Mouse (Mus musculus) heart, postnatal 36 days (tissue): ENCODE measurements around the gene Slc25a10. TPM values are rescaled to one million over a fixed set of nuclear protein-coding genes. Genes with fewer than 3 reads are reported as not detected.

Experiments used
- DNase-seq, 2 experiments: peaks; one replicate each; pipeline ENCODE4 v3.0.0; 2021 to 2022
- intact Hi-C: fragments of 180-260 bp; cut with DNase I; formaldehyde crosslinking; loops from one replicate; pipeline ENCODE4 v1.15.1; 2025
- total RNA-seq, 2 experiments: library from RNA; stranded (reverse); gene quantifications; 2 replicates each; pipeline ENCODE4 v1.2.3; 2021

Gene Slc25a10
- total RNA-seq, 2 experiments from 2014 or later = 13.4 to 15.0 TPM

- no peak for DNase-seq
These were observed 40.0 kb downstream of the Slc25a10 start for GRCm38 (mm10) chr11:120531646-120532045.

DNA sequence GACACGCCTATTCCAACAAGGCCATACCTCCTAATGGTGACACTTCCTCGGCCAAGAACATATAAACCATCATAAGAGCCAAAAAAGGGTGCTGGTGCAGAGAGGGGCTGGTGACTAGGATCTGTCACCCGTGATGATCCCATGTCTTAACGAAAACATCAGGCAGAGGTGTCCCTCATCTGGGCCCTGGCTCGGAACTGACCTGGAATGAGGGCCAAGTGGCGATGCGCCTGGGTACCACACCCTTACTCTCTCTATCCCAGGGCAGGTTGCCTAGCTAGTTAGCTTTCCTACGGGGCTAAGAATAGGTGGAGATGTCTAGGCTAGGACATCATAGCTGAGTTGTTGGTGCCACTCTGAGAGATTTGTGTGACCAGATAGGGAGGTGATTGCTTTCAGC is 42.5 kb downstream of the Slc25a10 start:
- intact Hi-C loops = no loop called here
- no peak for DNase-seq

More at GRCm38 (mm10) chr11:120531646-120532045, 40.0 kb downstream of the Slc25a10 start:
- intact Hi-C loops = no loop called here

GRCm38 (mm10) chr11:120535145-120535544 is 43.5 kb downstream of the Slc25a10 start:
- intact Hi-C loops = no loop called here
- DNase-seq = no peak

DNA sequence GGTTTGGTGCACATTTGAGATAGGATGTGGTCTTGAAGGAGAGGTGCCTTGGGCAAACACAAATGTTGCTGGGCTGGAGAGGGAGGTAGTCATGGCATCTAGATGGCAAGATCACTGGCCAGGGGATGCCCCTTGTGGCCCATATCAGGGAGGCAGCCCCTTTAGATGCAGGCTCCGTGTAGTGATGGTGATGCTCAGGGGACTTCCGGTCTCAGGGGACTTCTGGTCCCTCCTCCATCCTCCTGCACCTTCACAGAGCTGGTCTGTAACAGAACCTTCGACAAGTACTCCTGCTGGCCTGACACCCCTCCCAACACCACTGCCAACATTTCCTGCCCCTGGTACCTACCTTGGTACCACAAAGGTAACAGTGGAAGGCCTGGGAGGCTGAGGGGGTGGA is 44.2 kb downstream of the Slc25a10 start:
- DNase-seq = no peak
- intact Hi-C loops = no loop called here

DNA sequence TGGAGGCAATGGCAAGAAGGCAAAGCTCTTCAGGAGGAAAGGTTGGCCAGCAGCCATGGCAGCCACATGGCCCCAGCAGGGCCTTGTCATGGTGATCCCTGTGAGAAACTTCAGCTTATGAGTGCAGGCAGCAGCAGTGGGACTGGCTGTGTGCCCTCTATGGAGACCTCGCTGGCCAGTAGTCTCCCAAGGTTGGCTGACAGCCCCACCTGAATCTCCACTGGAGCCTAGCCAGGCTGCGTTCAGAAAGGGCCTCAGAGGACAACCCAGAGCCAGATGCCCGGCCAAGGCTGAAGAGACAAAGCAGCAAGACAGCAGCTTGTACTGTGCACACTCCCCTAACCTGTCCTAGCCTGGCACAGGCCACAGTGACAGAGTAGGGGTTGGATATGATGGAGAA is 46.8 kb downstream of the Slc25a10 start:
- peak; percentile 66 to 80 for DNase-seq
- intact Hi-C loops = no loop called here

- DNase-seq = no peak
- intact Hi-C loops = no loop called here
These were observed 47.3 kb downstream of the Slc25a10 start for GRCm38 (mm10) chr11:120538955-120539284.

- intact Hi-C loops = no loop called here
- DNase-seq = no peak
These were observed 47.8 kb downstream of the Slc25a10 start for GRCm38 (mm10) chr11:120539285-120540014.

- peak; percentile 41 to 55 for DNase-seq
- intact Hi-C loops = no loop called here
These were observed 50.3 kb downstream of the Slc25a10 start for GRCm38 (mm10) chr11:120541907-120542306.

DNA sequence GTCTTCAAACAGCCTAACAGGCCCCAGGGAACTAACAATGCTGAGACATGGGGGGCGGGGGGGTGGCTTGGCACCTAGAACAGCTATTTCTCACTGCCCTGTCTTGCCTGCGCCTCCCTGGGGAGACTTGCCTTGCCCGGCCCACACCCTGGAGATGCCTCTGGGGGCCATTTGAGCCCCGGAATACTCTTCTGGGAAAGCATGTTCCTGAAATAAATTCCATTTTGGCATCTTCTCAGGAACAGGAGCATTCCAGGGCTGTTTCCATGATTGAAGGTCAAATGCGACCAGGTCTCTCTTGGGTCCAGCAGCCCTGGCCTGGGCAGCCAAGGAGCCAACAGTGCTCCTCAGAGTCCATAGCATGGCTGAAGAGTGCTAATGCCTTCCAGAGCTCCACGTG is 50.7 kb downstream of the Slc25a10 start:
- DNase-seq = no peak
- intact Hi-C loops = no loop called here

- intact Hi-C loops = no loop called here
- DNase-seq = no peak
These were observed 54.3 kb downstream of the Slc25a10 start for GRCm38 (mm10) chr11:120545964-120546363.

DNA sequence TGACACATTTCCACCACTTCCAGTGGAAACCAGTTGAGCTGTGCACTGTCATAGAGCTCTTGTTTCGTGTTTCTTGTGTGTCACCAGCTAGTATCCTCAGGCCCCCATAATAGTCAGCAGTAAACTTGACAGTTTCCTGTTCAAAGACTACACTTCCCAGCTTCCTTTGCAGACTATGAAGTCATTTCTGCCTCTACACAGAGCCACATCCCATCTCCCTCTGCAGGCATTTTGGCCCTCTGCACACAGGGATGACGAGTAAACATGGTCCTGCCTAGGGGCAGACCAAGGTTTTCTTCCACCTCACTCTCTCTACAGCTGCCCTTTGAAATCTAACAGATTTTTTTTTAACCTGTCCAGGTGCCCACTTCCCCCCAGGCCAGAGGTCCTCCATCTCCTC is 55.8 kb downstream of the Slc25a10 start:
- intact Hi-C loops = no loop called here
- no peak for DNase-seq

- no peak for DNase-seq
- intact Hi-C loops = loop anchor here (2.0 kb wide), 1 partner anchor 29 kb away; no protein-coding TSS in a partner anchor
These were observed 56.6 kb downstream of the Slc25a10 start for GRCm38 (mm10) chr11:120548214-120548613.

GRCm38 (mm10) chr11:120548786-120549167 is 57.1 kb downstream of the Slc25a10 start:
- intact Hi-C loops = loop anchor here (2.0 kb wide), 1 partner anchor 30 kb away; no protein-coding TSS in a partner anchor
- DNase-seq = no peak

Other genes with a start within 250 kb of the Slc25a10 start
- gene Actg1, start 143.3 kb upstream of the Slc25a10 start, total RNA-seq = 100 to 1,000 TPM; 218 to 338 TPM
- gene Fscn2, start 130.3 kb upstream of the Slc25a10 start, total RNA-seq = not detected
- gene Faap100, start 113.1 kb upstream of the Slc25a10 start, total RNA-seq = 10 to 100 TPM; 13.8 to 15.4 TPM
- 10 to 100 TPM; 60.4 to 62.2 TPM for gene Nploc4, start 54.1 kb upstream of the Slc25a10 start, total RNA-seq
- gene Tspan10, start 49.2 kb upstream of the Slc25a10 start, total RNA-seq = 1 to 10 TPM in 1 of 2 experiments, under 1 TPM in 1; 0.35 to 1.2 TPM
- gene Pde6g, start 38.3 kb upstream of the Slc25a10 start, total RNA-seq = under 1 TPM in 1 of 2 experiments, not detected in 1; 0.75 TPM
- gene Oxld1, start 33.8 kb upstream of the Slc25a10 start, total RNA-seq = 10 to 100 TPM; 54.1 to 61.4 TPM
- 1 to 10 TPM; 5.9 to 6.4 TPM for gene Ccdc137, start 33.7 kb upstream of the Slc25a10 start, total RNA-seq
- 10 to 100 TPM in 1 of 2 experiments, 1 to 10 TPM in 1; 8.6 to 12.2 TPM for gene Arl16, start 24.2 kb upstream of the Slc25a10 start, total RNA-seq
- 100 to 1,000 TPM; 222 to 245 TPM for gene Mrpl12, start 7.2 kb upstream of the Slc25a10 start, total RNA-seq
- gene Gcgr, start 38.9 kb downstream of the Slc25a10 start, total RNA-seq = 1 to 10 TPM in 1 of 2 experiments, under 1 TPM in 1; 0.80 to 1.2 TPM
- gene Mcrip1, start 57.9 kb downstream of the Slc25a10 start, total RNA-seq = 10 to 100 TPM; 43.1 to 43.7 TPM
- under 1 TPM in 1 of 2 experiments, not detected in 1; 0.67 TPM for gene Ppp1r27, start 59.3 kb downstream of the Slc25a10 start, total RNA-seq
- gene P4hb, start 81.4 kb downstream of the Slc25a10 start, total RNA-seq = 100 to 1,000 TPM; 252 to 258 TPM
- gene Arhgdia, start 89.8 kb downstream of the Slc25a10 start, total RNA-seq = 100 to 1,000 TPM; 147 to 150 TPM
- gene Alyref, start 106.5 kb downstream of the Slc25a10 start, total RNA-seq = 10 to 100 TPM; 46.4 to 47.8 TPM
- gene Anapc11, start 106.6 kb downstream of the Slc25a10 start, total RNA-seq = 10 to 100 TPM; 75.6 to 87.1 TPM
- gene Npb, start 116.6 kb downstream of the Slc25a10 start, total RNA-seq = not detected
- gene Pcyt2, start 126.1 kb downstream of the Slc25a10 start, total RNA-seq = 10 to 100 TPM; 48.2 to 54.6 TPM
- 10 to 100 TPM; 10.0 to 10.1 TPM for gene Sirt7, start 133.4 kb downstream of the Slc25a10 start, total RNA-seq
- 10 to 100 TPM; 39.3 to 43.8 TPM for gene Mafg, start 141.8 kb downstream of the Slc25a10 start, total RNA-seq
- 1 to 10 TPM; 1.2 to 1.3 TPM for gene Pycr1, start 151.9 kb downstream of the Slc25a10 start, total RNA-seq
- 10 to 100 TPM; 76.1 to 78.1 TPM for gene Myadml2, start 156.3 kb downstream of the Slc25a10 start, total RNA-seq
- gene Notum, start 169.3 kb downstream of the Slc25a10 start, total RNA-seq = not detected
- gene Aspscr1, start 181.1 kb downstream of the Slc25a10 start, total RNA-seq = 10 to 100 TPM; 42.2 to 43.0 TPM
- gene Cenpx, start 221.9 kb downstream of the Slc25a10 start, total RNA-seq = 10 to 100 TPM; 33.1 to 38.3 TPM
- gene Lrrc45, start 222.1 kb downstream of the Slc25a10 start, total RNA-seq = 1 to 10 TPM; 5.3 to 7.0 TPM
- 1 to 10 TPM in 1 of 2 experiments, under 1 TPM in 1; 0.36 to 1.6 TPM for gene Rac3, start 229.6 kb downstream of the Slc25a10 start, total RNA-seq
- gene Dcxr, start 235.4 kb downstream of the Slc25a10 start, total RNA-seq = 10 to 100 TPM in 1 of 2 experiments, 1 to 10 TPM in 1; 9.2 to 12.0 TPM
- 10 to 100 TPM; 14.4 to 19.7 TPM for gene Cbr2, start 240.3 kb downstream of the Slc25a10 start, total RNA-seq